In the genomic region with DNA sequence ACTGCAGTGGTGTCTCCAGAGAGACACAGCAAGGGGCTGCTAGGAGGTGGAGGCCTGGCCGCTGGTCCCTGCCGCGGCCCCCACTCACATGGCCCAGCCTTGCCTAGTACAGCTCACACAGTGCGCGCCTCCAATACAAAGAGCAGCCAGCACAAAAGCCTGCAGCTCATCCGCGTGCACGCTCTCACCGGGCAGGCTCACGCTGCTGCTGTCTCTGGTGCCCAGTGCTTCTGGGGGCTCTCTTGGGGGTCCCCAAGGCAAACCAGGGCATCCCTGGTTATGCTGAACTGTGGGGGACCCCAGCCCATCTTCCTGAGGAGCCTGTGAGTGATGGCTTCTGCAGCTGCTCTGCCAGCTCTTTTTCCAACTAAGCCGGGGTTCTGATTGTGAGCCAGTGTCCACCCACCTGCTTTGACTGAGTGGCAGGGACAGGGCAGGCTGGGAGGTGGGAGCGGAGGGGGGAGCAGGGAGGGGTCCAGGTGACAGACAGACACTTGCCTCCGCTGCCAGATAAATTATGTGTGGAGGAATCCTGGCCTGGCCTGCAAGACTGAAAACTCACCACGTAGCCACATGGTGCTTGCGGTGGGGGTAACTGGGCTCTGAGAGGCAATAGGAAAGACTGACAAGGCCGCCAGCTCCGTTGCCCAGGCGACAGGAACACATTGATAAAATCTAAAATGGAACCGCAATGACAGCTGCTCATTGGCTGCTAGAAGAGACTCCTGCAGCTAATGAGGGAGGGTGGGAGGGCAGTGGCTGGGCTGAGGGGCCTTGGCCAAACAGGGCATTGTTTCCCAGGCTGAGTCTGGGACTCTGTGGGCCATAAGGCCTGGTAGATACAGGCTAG, we compare ENCODE assay signal across 7 mouse cellular contexts.
A peak's percentile ranks its signal among the peaks of the same experiment; 100 is the strongest.
DNase-seq lines count a peak whose midpoint lies in the region; ATAC-seq lines count a peak whose summit lies in the region.

No protein-coding gene starts in this region.

- 33% methylated on average over 19 of the region's 19 CpGs for WGBS in embryonic facial prominence, embryonic 10.5 days
- WGBS in heart, embryonic 16.5 days = 39% methylated on average over 19 of the region's 19 CpGs

- peak overlapping the region; percentile 44 for H3K4me3 ChIP-seq in embryonic facial prominence, embryonic 10.5 days
- no peak overlapping the region for H3K4me3 ChIP-seq in heart, embryonic 16.5 days (ENCODE audit: low read length)

- peak; percentile 56 for ATAC-seq in heart, embryonic 16.5 days (replicated peaks; ENCODE audit: extremely low read depth, insufficient read depth, low FRiP score)
- peak; percentile 55 for ATAC-seq in megakaryocyte-erythroid progenitor cell, adult 5-6 weeks (replicated peaks; ENCODE audit: low FRiP score, low TSS enrichment, poor library complexity, severe bottlenecking)

- no peaks in the 10 kb centered on the region for H3K27me3 ChIP-seq in embryonic facial prominence, embryonic 10.5 days (replicated peaks; ENCODE audit: low read depth, poor library complexity, severe bottlenecking)
- no peaks in the 10 kb centered on the region for H3K27me3 ChIP-seq in heart, embryonic 16.5 days (ENCODE audit: control insufficient read depth, insufficient read depth, low read length)

- no peaks in the 10 kb centered on the region for H3K36me3 ChIP-seq in embryonic facial prominence, embryonic 10.5 days (replicated peaks)
- no peaks in the 10 kb centered on the region for H3K36me3 ChIP-seq in heart, embryonic 16.5 days (ENCODE audit: control insufficient read depth, insufficient read depth)

- no peak overlapping the region for H3K4me2 ChIP-seq in heart, embryonic 16.5 days (ENCODE audit: low read depth, low read length)

- peak overlapping the region; percentile 14 for H3K9ac ChIP-seq in heart, embryonic 16.5 days (ENCODE audit: low read length)

- peaks cover 69% of the 10 kb centered on the region for H3K4me1 ChIP-seq in embryonic facial prominence, embryonic 10.5 days
- peaks cover 11% of the 10 kb centered on the region for H3K4me1 ChIP-seq in heart, embryonic 16.5 days (ENCODE audit: control insufficient read depth, insufficient read depth, low read length)

- DNase-seq in 416B (ENCODE audit: low read depth) = peak; percentile 71
- DNase-seq in MN1 (ENCODE audit: low spot score) = peak; percentile 88
- peak; percentile 80 for DNase-seq in embryonic facial prominence, embryonic 10.5 days (ENCODE audit: low spot score)
- peak; percentile 76 to 82 for DNase-seq in layer of hippocampus, postnatal 10 days (ENCODE audit: low spot score in 2 of 2)
- peak; percentile 69 to 76 for DNase-seq in right cerebral cortex, postnatal 36 days (ENCODE audit: low spot score in 2 of 2)

- H3K27ac ChIP-seq in embryonic facial prominence, embryonic 10.5 days (replicated peaks) = peak overlapping the region; percentile 89
- no peak overlapping the region for H3K27ac ChIP-seq in heart, embryonic 16.5 days (ENCODE audit: low read length)

- H3K9me3 ChIP-seq in embryonic facial prominence, embryonic 10.5 days = no peaks in the 10 kb centered on the region
- H3K9me3 ChIP-seq in heart, embryonic 16.5 days (replicated peaks; ENCODE audit: control insufficient read depth, low read length) = no peaks in the 10 kb centered on the region
